In genomic region chr7:140797619-140798018, GRCm38 (mm10) we compare ENCODE assay signal across 23 mouse cellular contexts. TPM values are rescaled to one million over a fixed set of nuclear protein-coding genes. Genes with fewer than 3 reads are reported as not detected.
A peak's percentile ranks its signal among the peaks of the same experiment; 100 is the strongest.
DNase-seq lines count a peak whose midpoint lies in the region; ATAC-seq and TF ChIP-seq lines count a peak whose summit lies in the region.
"Had no signal": no experiment of that assay in that cellular context is flagged by ENCODE, and none has a peak within 500 bp of the region (broad histone marks: within the 10 kb centered on the region; RNA-seq: fewer than 3 reads in every experiment).

No protein-coding gene starts in this region.

- no peaks in the 10 kb centered on the region for H3K79me2 ChIP-seq in liver, adult 2 months (ENCODE audit: control insufficient read depth, insufficient read depth, low read length)

- no peaks in the 10 kb centered on the region for H3K36me3 ChIP-seq in liver, adult 2 months (ENCODE audit: control insufficient read depth, insufficient read depth, low read length)
- no peaks in the 10 kb centered on the region for H3K36me3 ChIP-seq in ES-E14 (ENCODE audit: control insufficient read depth, insufficient read depth, low read length, poor library complexity, severe bottlenecking)

- peaks cover 8% of the 10 kb centered on the region; the same call in 1 of the 2 replicates for H3K27me3 ChIP-seq in liver, adult 2 months (ENCODE audit: control insufficient read depth, insufficient read depth, low read length)
- H3K27me3 ChIP-seq: forebrain, embryonic 13.5 days had no signal

- peak; percentile 51 for TF ChIP-seq CTCF in liver, adult 2 months (IDR thresholded peaks at IDR 0.05; ENCODE audit: low read depth, low read length)

- WGBS in liver, adult 2 months, result 92% methylated on average over 3 of the region's 3 CpGs

- intact Hi-C loops in gastrocnemius, postnatal 36 days (cut with DNase I), result no loop called here

- DNase-seq in liver, adult 2 months (ENCODE audit: extremely low read depth, low read depth, low spot score), result peak; percentile 22
- no peak for DNase-seq in liver
- no peak for DNase-seq in ES-E14 (ENCODE audit: low read depth, low spot score)
- DNase-seq in gastrocnemius, postnatal 36 days, result no peak
- DNase-seq in ovary, postnatal 10 days (ENCODE audit: low spot score), result no peak
- DNase-seq: adrenal gland, postnatal 14 days; cerebellum, adult 8-10 months; heart, postnatal 4 days; lung, adult 18-20 months had no signal

- no peak overlapping the region for H3K9ac ChIP-seq in liver, adult 2 months (ENCODE audit: low read depth, low read length)
- H3K9ac ChIP-seq in ES-E14 (ENCODE audit: insufficient read depth, low read depth, low read length, poor library complexity, severe bottlenecking), result no peak overlapping the region
- H3K9ac ChIP-seq: forebrain, embryonic 13.5 days had no signal

- ATAC-seq in common myeloid progenitor, adult 5-6 weeks (replicated peaks; ENCODE audit: low read depth, poor library complexity, severe bottlenecking), result 0 out of 2 replicates have a peak, but pooled peaks have one; percentile 25
- ATAC-seq in megakaryocyte progenitor cell, adult 5-6 weeks (replicated peaks; ENCODE audit: poor library complexity), result peak; percentile 63; the same call in 1 of the 2 replicates
- ATAC-seq: forebrain, embryonic 13.5 days; midbrain, embryonic 16.5 days had no signal

- TF ChIP-seq POLR2A in liver, adult 2 months (IDR thresholded peaks at IDR 0.05; ENCODE audit: extremely low read depth, insufficient read depth, low read length), result no peak

- in situ Hi-C loops in ES-E14 (cut with MboI; ENCODE audit: low sequenced_read_pairs in 2 of 2, unreplicated experiment in 2 of 2), result no loop called here

- H3K9me3 ChIP-seq in ES-E14 (ENCODE audit: control insufficient read depth, insufficient read depth, low read depth, low read length), result no peaks in the 10 kb centered on the region
- H3K9me3 ChIP-seq: forebrain, embryonic 13.5 days had no signal

- H3K4me3 ChIP-seq in liver, adult 2 months (ENCODE audit: insufficient read depth, low read depth, low read length), result no peak overlapping the region
- H3K4me3 ChIP-seq in ES-E14 (ENCODE audit: insufficient read depth in 1 of 2, low read depth in 1 of 2, low read length in 2 of 2, poor library complexity in 1 of 2, severe bottlenecking in 1 of 2), result no peak overlapping the region
- H3K4me3 ChIP-seq: forebrain, embryonic 13.5 days had no signal

- H3K27ac ChIP-seq in liver, adult 2 months (replicated peaks; ENCODE audit: insufficient read depth, low read depth, low read length), result no peak overlapping the region
- no peak overlapping the region for H3K27ac ChIP-seq in ES-E14 (ENCODE audit: insufficient read depth, low read depth, low read length, poor library complexity, severe bottlenecking)
- H3K27ac ChIP-seq: forebrain, embryonic 13.5 days had no signal

- H3K4me1 ChIP-seq in liver, adult 2 months (ENCODE audit: control insufficient read depth, insufficient read depth, low read length), result peaks cover 12% of the 10 kb centered on the region; the same call in 1 of the 2 replicates
- H3K4me1 ChIP-seq in ES-E14 (ENCODE audit: control insufficient read depth in 2 of 2, insufficient read depth in 2 of 2, low read length in 2 of 2, poor library complexity in 1 of 2), result no peaks in the 10 kb centered on the region
- H3K4me1 ChIP-seq: forebrain, embryonic 13.5 days had no signal

TF ChIP-seq in ES-E14, 5 proteins besides CTCF, POLR2A, EP300 and RAD21:
- TF ChIP-seq CHD2 (IDR thresholded peaks at IDR 0.05; ENCODE audit: low read depth, low read length) (no peak), HCFC1 (IDR thresholded peaks at IDR 0.05; ENCODE audit: borderline replicate concordance, insufficient read depth, low read length) (no peak), MAFK (IDR thresholded peaks at IDR 0.05; ENCODE audit: insufficient read depth, low read depth, low read length) (no peak), ZNF384 (IDR thresholded peaks at IDR 0.05; ENCODE audit: low read depth, low read length) (no peak), ZC3H11A (IDR thresholded peaks at IDR 0.05; ENCODE audit: borderline replicate concordance, low read depth, low read length) (0 out of 2 replicates have a peak, but pooled peaks have one; percentile 31)
TF ChIP-seq in ES-E14: peak in this region for 1.

RNA-seq across cellular contexts. Expression of gene Syce1, which starts 10.0 kb away (rescaled TPM):
- total RNA-seq in liver, adult 2 months (2014; rRNA removed), result not detected in 2 replicates
- polyA plus RNA-seq in liver, adult 2 months (2012; rRNA removed), result 0.07 TPM in 1 of 2 replicates, not detected in the other
- 12.2 and 21.6 TPM in 2 replicates for total RNA-seq in ES-E14 (2012; rRNA removed)
- 0.15 and 0.23 TPM in 2 replicates for total RNA-seq in common myeloid progenitor, adult 5-6 weeks (2017)
- 0.20 and 1.4 TPM in 2 replicates for total RNA-seq in megakaryocyte progenitor cell, adult 5-6 weeks (2015)
- total RNA-seq in megakaryocyte progenitor cell, adult 5-6 weeks (2017), result 2.7 and 4.4 TPM in 2 replicates
- not detected for total RNA-seq in gastrocnemius, postnatal 36 days (2021)
- total RNA-seq: adrenal gland, postnatal 14 days; gastrocnemius, postnatal 4 days; layer of hippocampus, adult 18-20 months had no signal
- polyA plus RNA-seq: forebrain, embryonic 13.5 days; heart, embryonic 14.5 days had no signal

RNA-seq across cellular contexts. Expression of gene Zfp941, which starts 24.4 kb away (rescaled TPM):
- total RNA-seq in liver, adult 2 months (2014; rRNA removed), result 1.0 TPM in 2 replicates
- polyA plus RNA-seq in liver, adult 2 months (2012; rRNA removed), result 0.34 and 0.77 TPM in 2 replicates
- total RNA-seq in ES-E14 (2012; rRNA removed), result 12.0 and 13.6 TPM in 2 replicates
- total RNA-seq in common myeloid progenitor, adult 5-6 weeks (2017), result 1.5 and 3.0 TPM in 2 replicates
- total RNA-seq in megakaryocyte progenitor cell, adult 5-6 weeks (2015), result 0.66 and 1.2 TPM in 2 replicates
- total RNA-seq in megakaryocyte progenitor cell, adult 5-6 weeks (2017), result 1.4 and 1.5 TPM in 2 replicates
- under 1 TPM in 1 of 2 experiments, not detected in 1; 0.07 TPM for total RNA-seq in gastrocnemius, postnatal 36 days (2021)
- polyA plus RNA-seq: spleen, adult 2 months had no signal

RNA-seq across cellular contexts. Expression of gene Cyp2e1, which starts 34.1 kb away (rescaled TPM):
- total RNA-seq in liver, adult 2 months (2014; rRNA removed), result 3,097 and 4,003 TPM in 2 replicates
- 2,786 and 2,859 TPM in 2 replicates for polyA plus RNA-seq in liver, adult 2 months (2012; rRNA removed)
- not detected in 2 replicates for total RNA-seq in ES-E14 (2012; rRNA removed)
- total RNA-seq in common myeloid progenitor, adult 5-6 weeks (2017), result not detected in 2 replicates
- total RNA-seq in megakaryocyte progenitor cell, adult 5-6 weeks (2015), result not detected in 2 replicates
- total RNA-seq in megakaryocyte progenitor cell, adult 5-6 weeks (2017), result not detected in 2 replicates
- 10 to 100 TPM; 10.2 to 16.8 TPM for total RNA-seq in gastrocnemius, postnatal 36 days (2021)
- total RNA-seq: layer of hippocampus, adult 18-20 months had no signal
- polyA plus RNA-seq: embryonic facial prominence, embryonic 14.5 days; forebrain, embryonic 13.5 days; heart, embryonic 14.5 days; limb, embryonic 11.5 days; midbrain, embryonic 16.5 days; stomach, embryonic 16.5 days had no signal

RNA-seq across cellular contexts. Expression of gene Urah, which starts 37.2 kb away (rescaled TPM):
- 511 and 549 TPM in 2 replicates for total RNA-seq in liver, adult 2 months (2014; rRNA removed)
- 1,037 and 1,096 TPM in 2 replicates for polyA plus RNA-seq in liver, adult 2 months (2012; rRNA removed)
- total RNA-seq in ES-E14 (2012; rRNA removed), result 19.5 and 32.1 TPM in 2 replicates
- total RNA-seq in common myeloid progenitor, adult 5-6 weeks (2017), result not detected in 2 replicates
- not detected in 2 replicates for total RNA-seq in megakaryocyte progenitor cell, adult 5-6 weeks (2015)
- total RNA-seq in megakaryocyte progenitor cell, adult 5-6 weeks (2017), result not detected in 2 replicates
- total RNA-seq in gastrocnemius, postnatal 36 days (2021), result not detected
- total RNA-seq: heart, postnatal 4 days had no signal
- polyA plus RNA-seq: forebrain, embryonic 13.5 days; heart, embryonic 14.5 days; midbrain, embryonic 16.5 days had no signal

RNA-seq across cellular contexts. Expression of gene Scgb1c1, which starts 47.7 kb away (rescaled TPM):
- total RNA-seq in liver, adult 2 months (2014; rRNA removed), result 0.46 TPM in 1 of 2 replicates, not detected in the other
- polyA plus RNA-seq in liver, adult 2 months (2012; rRNA removed), result 1.0 TPM in 1 of 2 replicates, not detected in the other
- not detected in 2 replicates for total RNA-seq in ES-E14 (2012; rRNA removed)
- not detected in 2 replicates for total RNA-seq in common myeloid progenitor, adult 5-6 weeks (2017)
- total RNA-seq in megakaryocyte progenitor cell, adult 5-6 weeks (2015), result not detected in 2 replicates
- not detected in 2 replicates for total RNA-seq in megakaryocyte progenitor cell, adult 5-6 weeks (2017)
- total RNA-seq in gastrocnemius, postnatal 36 days (2021), result not detected
- total RNA-seq: adrenal gland, postnatal 14 days; gastrocnemius, postnatal 4 days; layer of hippocampus, adult 18-20 months; left cerebral cortex, adult 18-20 months had no signal
- polyA plus RNA-seq: cortical plate, adult 2 months; forebrain, embryonic 13.5 days; heart, embryonic 14.5 days; kidney, embryonic 16.5 days; limb, embryonic 11.5 days; midbrain, embryonic 16.5 days; stomach, embryonic 16.5 days had no signal

Comparison
In these comparisons a context has a peak if more than half of its experiments do, and no peak if none do; other contexts are left out.
1. RNA of gene Cyp2e1, which starts 34.1 kb away (total RNA-seq): 3,097 to 4,003 TPM in liver, adult 2 months; 10.2 to 16.8 TPM in gastrocnemius, postnatal 36 days, not detected in ES-E14, not detected in common myeloid progenitor, adult 5-6 weeks and not detected in megakaryocyte progenitor cell, adult 5-6 weeks; every median in the first group is over 100 times any median in the second.